Mouse (Mus musculus): ENCODE results near the gene Hhipl1. TPM values are rescaled to one million over a fixed set of nuclear protein-coding genes. Genes with fewer than 3 reads are reported as not detected.

Hhipl1 gene
- total RNA-seq, 4 experiments from 2014 or later: 9.4 to 11.2 (median 10.7) TPM

DNA sequence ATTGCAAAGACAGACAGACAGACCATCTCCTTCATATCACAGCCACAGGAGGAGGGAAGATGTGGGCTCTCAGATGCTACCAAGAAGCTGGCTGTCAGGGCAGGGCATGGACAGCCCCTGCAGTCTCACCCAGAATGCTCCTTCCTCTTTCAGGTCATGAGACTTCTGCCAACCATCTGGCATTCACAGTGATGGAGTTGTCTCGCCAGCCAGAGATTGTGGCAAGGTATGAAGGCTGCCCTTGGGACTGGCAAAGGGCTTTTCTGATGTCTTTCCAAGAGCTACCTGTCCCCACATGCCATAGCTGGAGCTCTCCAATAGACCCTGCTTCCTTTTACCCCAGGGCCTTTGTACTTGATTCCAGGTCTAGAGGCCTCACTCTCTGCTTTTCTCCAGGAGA, 49.2 kb downstream of the Hhipl1 start:
- no peak for DNase-seq (ENCODE audit: low spot score in 2 of 2)

DNA sequence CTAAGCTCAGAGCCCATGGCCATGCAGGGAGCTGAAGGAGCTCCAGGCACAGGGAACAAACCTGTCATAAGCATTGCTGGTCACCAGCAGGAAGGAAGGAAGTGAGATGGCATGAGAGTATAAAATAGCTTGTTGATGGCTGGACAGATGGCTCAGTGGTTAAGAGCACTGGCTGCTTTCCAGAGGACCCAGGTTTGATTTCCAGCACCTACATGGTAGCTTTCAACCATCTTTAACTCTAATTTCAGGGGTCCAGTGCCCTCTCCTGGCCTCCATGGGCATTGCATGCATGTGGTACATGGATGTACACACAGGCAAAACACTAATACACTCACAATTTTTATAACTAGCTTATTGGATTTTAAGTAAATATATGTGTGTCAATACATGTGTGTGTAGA, 49.9 kb downstream of the Hhipl1 start:
- DNase-seq (ENCODE audit: low spot score in 2 of 2): no peak

- peak; percentile 67 to 86 for DNase-seq (ENCODE audit: low spot score in 2 of 2)
Observed at GRCm38 (mm10) chr12:108363796-108364195, 57.7 kb downstream of the Hhipl1 start.

GRCm38 (mm10) chr12:108365340-108365739, 59.3 kb downstream of the Hhipl1 start:
- no peak for DNase-seq (ENCODE audit: low spot score in 2 of 2)

DNA sequence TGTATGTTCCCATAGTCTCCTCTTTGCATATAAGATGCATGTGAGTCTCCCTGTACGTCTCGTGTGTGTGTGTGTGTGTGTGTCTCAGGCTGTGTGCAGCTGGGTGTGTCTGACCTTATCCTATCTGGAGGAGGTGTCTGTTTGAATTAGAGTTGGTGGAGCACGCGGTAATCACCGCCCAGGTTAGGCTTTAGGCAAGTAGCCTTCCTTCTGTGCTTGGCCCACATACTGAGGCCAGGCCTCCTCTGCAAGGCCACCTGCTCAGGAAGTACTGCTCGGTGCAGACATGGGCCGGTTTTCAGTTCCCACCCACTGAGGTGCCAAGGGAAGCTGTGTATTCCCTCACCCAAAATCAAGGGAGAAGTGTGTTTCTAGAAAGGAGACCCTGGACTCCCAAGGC, 59.8 kb downstream of the Hhipl1 start:
- no peak for DNase-seq (ENCODE audit: low spot score in 2 of 2)

DNA sequence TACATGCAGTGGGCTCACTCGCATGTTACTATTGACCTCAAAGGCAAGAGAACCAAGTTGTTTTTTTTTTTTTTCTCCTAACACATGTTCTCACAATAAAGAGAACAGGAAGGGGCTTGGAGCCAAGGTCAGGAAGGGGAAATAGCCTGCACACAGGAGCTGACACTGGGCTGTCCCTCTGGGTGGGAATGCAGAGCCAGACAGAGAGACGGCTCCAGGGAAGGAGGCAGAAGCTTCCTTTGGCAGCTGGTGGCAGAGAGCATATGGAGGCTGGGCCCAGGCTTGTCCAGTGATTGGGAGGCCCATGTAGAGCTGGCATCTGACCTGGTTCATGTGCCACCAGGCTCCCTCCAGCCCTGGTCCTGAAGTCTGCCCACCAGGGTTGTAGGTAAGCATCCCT, 61.8 kb downstream of the Hhipl1 start:
- DNase-seq (ENCODE audit: low spot score in 2 of 2): no peak

- no peak for DNase-seq (ENCODE audit: low spot score in 2 of 2)
Observed at GRCm38 (mm10) chr12:108368921-108369320, 62.9 kb downstream of the Hhipl1 start.

DNA sequence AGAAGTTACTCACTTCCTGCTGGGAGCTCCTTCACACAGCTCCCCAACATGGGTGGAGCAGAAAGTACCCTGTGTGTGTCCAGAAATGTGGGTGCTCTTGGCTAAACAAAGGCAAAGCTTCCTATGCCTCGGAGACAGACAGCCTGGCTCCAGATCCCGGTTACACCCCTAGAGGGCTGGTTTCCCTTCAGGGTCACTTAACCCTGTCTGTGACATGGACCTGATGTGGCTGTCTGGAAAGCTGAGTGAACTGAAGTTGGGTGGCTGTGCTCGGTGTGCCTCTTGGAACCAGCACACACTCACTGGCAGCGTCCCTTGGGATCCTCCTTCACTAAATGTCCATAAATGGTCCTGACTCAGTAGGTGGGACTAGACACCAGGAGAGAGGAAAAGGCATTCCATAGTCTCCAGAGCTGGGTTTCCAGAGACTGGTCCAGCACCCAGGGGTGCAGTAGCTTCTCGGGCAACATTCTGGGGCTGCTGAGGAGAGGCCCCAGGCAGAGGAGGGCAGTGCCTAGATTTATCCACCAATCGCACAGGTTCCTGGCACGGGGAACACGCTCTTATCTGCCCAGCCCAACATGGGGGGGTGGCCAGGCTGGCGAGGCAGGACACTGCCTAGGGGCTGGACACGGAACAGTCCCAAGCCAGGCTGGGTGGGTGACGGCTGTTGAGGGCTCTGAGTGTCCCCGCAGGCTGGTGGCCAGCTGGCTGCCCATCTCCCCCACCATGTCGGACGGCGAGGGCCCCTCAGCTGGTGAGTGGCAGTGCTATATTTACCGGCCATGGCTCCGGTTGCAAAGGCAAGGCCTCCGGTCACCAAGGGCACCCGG, 64.7 kb downstream of the Hhipl1 start, which contains the start of gene Eml1:
TSS of gene Eml1 (plus strand) at position 362 of the 833 bp plus-strand sequence.
- DNase-seq (ENCODE audit: low spot score in 2 of 2): no peak

DNA sequence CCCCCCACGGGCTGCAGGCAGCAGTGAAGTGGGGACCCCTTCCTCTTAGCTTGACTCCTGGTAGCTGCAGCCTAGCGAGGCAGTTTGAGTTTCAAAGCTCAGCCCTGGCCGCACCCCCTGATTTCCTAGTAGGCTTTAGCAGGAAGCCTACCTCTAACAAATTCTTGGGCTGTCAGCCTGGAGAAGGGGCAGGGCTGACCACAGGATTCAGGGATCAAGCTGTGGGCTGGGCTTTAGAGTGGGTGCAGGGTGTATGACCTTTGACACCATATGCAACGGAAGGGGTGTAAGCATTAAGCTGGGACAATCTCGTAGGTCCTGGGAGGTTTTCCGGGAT, 65.3 kb downstream of the Hhipl1 start:
- DNase-seq (ENCODE audit: low spot score in 2 of 2): no peak

DNA sequence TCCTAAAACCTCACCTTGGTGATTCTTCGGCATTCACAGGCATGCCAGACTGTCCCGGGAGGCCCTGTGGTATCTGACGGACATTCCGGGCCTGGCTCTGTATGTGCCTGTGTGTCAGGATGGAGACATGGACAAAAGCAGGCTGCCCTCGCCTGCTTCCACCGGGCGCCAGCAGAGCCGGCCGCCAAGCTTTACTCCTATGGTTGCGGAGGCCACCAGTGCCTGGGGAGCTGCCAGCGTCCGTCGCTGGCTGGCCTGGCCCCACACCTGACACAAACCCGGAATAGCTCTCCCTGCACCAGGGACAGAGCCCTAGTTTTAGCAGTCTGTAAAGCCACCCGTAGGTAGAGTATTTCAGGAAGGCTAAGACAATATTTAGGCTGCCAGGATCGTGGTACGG, 66.2 kb downstream of the Hhipl1 start:
- no peak for DNase-seq (ENCODE audit: low spot score in 2 of 2)

DNA sequence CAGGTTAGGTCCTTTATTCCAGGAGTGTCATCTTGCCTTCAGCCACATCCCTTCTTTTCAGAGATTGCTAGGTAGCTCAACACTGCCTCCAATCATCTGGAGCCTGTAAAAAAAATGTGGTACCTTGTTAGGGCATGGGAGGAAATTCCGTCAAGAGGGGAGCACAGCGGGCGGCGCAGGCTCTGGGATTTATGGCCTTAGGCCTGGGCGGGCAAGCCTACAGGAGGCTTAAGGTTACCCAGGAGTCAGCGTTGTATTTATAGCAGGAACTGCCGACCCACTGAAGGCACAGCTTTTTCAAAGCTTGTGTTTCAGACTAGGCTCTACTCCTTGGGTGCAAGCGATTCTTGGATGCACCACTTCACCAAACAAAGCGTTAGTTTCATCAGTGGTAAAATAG, 67.5 kb downstream of the Hhipl1 start:
- no peak for DNase-seq (ENCODE audit: low spot score in 2 of 2)

DNA sequence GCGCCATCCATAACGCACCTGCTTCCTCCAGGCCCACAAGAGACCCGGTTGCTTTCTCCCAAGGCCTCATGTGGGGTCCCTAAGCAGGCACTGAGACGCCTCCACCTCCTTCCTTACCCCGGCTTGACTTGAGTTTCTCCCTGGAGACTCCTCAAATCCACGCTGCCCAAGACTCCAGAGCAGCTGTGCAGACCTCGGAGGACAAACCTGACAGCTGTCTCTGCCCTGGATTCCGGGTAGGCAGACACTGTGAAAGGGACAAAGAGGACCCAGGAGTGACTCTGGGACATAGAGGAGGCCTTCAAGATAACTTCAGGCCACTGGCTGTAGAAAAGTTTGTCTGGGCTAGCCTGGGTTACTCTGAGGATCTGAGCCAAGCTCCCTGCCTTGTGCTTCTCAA, 68.6 kb downstream of the Hhipl1 start:
- DNase-seq (ENCODE audit: low spot score in 2 of 2): no peak

DNA sequence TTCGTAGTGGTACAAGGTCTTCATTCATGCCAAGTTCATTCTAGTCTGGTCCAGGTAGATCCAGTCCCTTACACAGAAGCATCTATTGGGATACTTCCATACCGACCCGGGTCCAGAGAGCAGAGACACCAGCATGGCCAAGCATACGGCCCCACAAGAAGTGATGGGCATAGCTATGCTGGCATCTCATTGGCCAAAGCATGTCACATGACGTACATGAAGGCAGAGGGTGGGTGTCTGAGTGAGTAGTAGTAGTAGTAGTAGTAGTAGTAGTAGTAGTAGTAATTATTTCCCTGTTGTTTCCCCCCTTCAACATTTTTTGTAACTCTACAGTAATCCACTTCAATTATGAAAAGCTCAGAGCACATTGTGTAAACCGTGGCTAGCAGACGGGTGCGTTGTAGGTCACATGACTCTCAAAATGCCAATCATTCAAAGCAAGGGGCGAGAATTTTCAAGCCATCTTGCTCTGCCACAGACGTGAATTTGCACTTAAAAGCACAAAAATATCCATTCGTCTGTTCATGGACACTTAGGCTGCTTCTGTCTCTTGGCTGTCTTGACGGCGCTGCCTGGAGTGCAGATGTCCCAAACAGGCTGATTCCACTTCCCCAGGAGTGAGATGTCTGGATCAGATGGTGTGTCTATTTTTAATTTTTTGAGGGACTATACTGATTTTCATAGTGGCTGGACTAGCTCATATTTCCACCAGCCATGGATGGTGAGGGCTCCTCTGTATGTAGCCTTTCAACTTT, 72.5 kb downstream of the Hhipl1 start:
- no peak for DNase-seq (ENCODE audit: low spot score in 2 of 2)

Other genes starting within 250 kb of the Hhipl1 start
- 100 to 1,000 TPM; 184 to 213 (median 200) TPM for gene Setd3, start 127.0 kb upstream of the Hhipl1 start, total RNA-seq (2022)
- 10 to 100 TPM; 25.9 to 30.3 (median 28.2) TPM for gene Ccnk, start 126.7 kb upstream of the Hhipl1 start, total RNA-seq (2022)
- 10 to 100 TPM; 71.7 to 85.8 (median 80.1) TPM for gene Ccdc85c, start 30.8 kb upstream of the Hhipl1 start, total RNA-seq (2022)
- 100 to 1,000 TPM; 254 to 259 (median 256) TPM for gene Cyp46a1, start 28.1 kb downstream of the Hhipl1 start, total RNA-seq (2022)
- gene Eml1, start 64.7 kb downstream of the Hhipl1 start, total RNA-seq (2022): 10 to 100 TPM; 60.1 to 66.2 (median 60.8) TPM
- gene Evl, start 248.4 kb downstream of the Hhipl1 start, total RNA-seq (2022): 100 to 1,000 TPM; 220 to 260 (median 242) TPM

All from left cerebral cortex, adult 8-10 months (tissue).